Mouse (Mus musculus) heart, embryonic 16.5 days (tissue): ENCODE results near the gene Olfr90. TPM values are rescaled to one million over a fixed set of nuclear protein-coding genes. Genes with fewer than 3 reads are reported as not detected.

Experiments
- ATAC-seq: fragments of 200-750 bp; cut with Nextera tagmentation; replicated peaks from 2 replicates; pipeline ENCODE4 v1.8.0; 2017; ENCODE audit warnings: moderate number of reproducible peaks; ENCODE audit not compliant: insufficient read depth, low FRiP score; ENCODE audit errors: extremely low read depth
- H3K27ac ChIP-seq: fragments of 300-500 bp; sonication (generic); 2 replicates; pipeline ENCODE4 v1.5.1; 2014; ENCODE audit warnings: mild to moderate bottlenecking, low read length, control low read depth, moderate library complexity
- H3K27me3 ChIP-seq: fragments of 300-500 bp; sonication (generic); 2 replicates; pipeline ENCODE4 v1.6.1; 2014; ENCODE audit warnings: low read length, mixed read lengths; ENCODE audit not compliant: control insufficient read depth, insufficient read depth
- H3K36me3 ChIP-seq: fragments of 300-500 bp; sonication (generic); 2 replicates; pipeline ENCODE4 v1.6.1; 2014; ENCODE audit not compliant: control insufficient read depth, insufficient read depth
- H3K4me1 ChIP-seq: fragments of 300-500 bp; sonication (generic); 2 replicates; pipeline ENCODE4 v1.6.1; 2014; ENCODE audit warnings: low read length, mixed read lengths; ENCODE audit not compliant: control insufficient read depth, insufficient read depth
- H3K4me2 ChIP-seq: fragments of 300-500 bp; sonication (generic); 2 replicates; pipeline ENCODE4 v1.6.1; 2014; ENCODE audit warnings: low read depth, mild to moderate bottlenecking, control low read depth, low read length
- H3K4me3 ChIP-seq: fragments of 300-500 bp; sonication (generic); 2 replicates; pipeline ENCODE4 v1.5.1; 2014; ENCODE audit warnings: mild to moderate bottlenecking, control low read depth, low read length
- H3K9ac ChIP-seq: fragments of 300-500 bp; sonication (generic); 2 replicates; pipeline ENCODE4 v1.6.1; 2014; ENCODE audit warnings: low read length, control low read depth
- H3K9me3 ChIP-seq: fragments of 300-500 bp; sonication (generic); replicated peaks from 2 replicates; pipeline ENCODE4 v1.6.1; 2016; ENCODE audit warnings: low read length; ENCODE audit not compliant: control insufficient read depth
- WGBS: fragments of 180-500 bp; shearing (Covaris S2); extraction: QIAGEN DNeasy Blood & Tissue Kit; methylation state at CpG from one replicate; pipeline ENCODE4 v1.1.7; 2014; 5-methylcytosine and 5-hydroxymethylcytosine counted together
- polyA plus RNA-seq: library from polyadenylated mRNA; unstranded; fragments of >200 nt; fragmentation: Nextera tagmentation; extraction: Ambion mirVana; gene quantifications from 2 replicates; pipeline ENCODE4 v1.2.1, GENCODE M21; 2015

The Olfr90 gene
- polyA plus RNA-seq, 1 experiment from 2014 or later, result not detected

DNA sequence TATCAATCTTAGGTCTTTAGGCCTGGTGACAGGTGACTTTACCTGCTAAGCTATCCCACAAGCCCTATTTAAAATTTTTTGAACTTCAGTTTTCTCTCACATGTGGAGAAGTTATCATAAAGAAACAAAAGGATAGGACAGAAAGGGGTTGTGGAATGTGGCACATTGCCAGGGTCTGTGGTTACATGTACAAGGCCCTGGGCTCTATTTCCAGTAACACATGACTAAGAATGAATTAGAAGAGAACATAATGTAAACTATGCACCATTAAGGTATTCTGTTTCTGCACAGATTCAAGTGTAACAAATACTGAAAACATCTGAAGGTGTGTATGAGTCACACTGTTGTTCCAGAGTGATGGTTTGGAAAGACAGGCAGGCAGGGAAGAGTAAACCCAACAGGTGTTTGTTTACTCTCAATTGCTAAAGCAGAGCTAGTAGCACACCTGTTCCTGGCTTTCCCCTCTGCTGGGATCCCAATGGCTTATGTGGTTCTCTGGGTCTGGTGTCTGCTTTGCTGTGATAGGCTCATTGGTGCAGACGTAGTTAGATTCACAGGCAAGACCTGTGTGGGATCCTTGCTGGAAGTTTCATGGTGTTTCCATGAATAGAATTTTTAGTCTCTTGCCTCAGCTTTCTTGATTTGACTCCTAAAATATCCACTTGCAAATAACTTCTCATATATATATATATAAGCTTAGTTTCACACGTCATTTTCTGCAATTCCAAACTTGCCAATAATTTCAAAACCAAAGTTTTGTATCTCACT lies 49.0 kb downstream of the Olfr90 start:
- Histone ChIP-seq H3K4me2 (no peak overlapping the region), H3K4me1 (no peaks in the 10 kb centered on the region), H3K9me3 (no peaks in the 10 kb centered on the region), H3K27ac (no peak overlapping the region), H3K9ac (no peak overlapping the region), H3K27me3 (no peaks in the 10 kb centered on the region), H3K36me3 (no peaks in the 10 kb centered on the region), H3K4me3 (no peak overlapping the region)
- ATAC-seq, result no peak
- 62% methylated on average over 2 of the region's 2 CpGs for WGBS

Other genes starting within 250 kb of the Olfr90 start
- 0.13 TPM in 1 of 2 replicates, not detected in the other for gene Trim15, start 221.3 kb downstream of the Olfr90 start, polyA plus RNA-seq
- 5.8 and 6.1 TPM in 2 replicates for gene Trim10, start 218.9 kb downstream of the Olfr90 start, polyA plus RNA-seq
- 0.11 TPM in 1 of 2 replicates, not detected in the other for gene Trim40, start 198.4 kb downstream of the Olfr90 start, polyA plus RNA-seq
- gene Trim31, start 190.4 kb downstream of the Olfr90 start, polyA plus RNA-seq, result 0.13 TPM in 1 of 2 replicates, not detected in the other
- 0.22 and 0.40 TPM in 2 replicates for gene Rnf39, start 145.6 kb downstream of the Olfr90 start, polyA plus RNA-seq
- gene Ppp1r11, start 136.8 kb downstream of the Olfr90 start, polyA plus RNA-seq, result 81.2 and 81.4 TPM in 2 replicates
- gene Znrd1, start 129.9 kb downstream of the Olfr90 start, polyA plus RNA-seq, result 41.6 and 43.7 TPM in 2 replicates
- 7.8 and 9.3 TPM in 2 replicates for gene Znrd1as, start 129.9 kb downstream of the Olfr90 start, polyA plus RNA-seq
- gene 2410137M14Rik, start 107.3 kb downstream of the Olfr90 start, polyA plus RNA-seq, result not detected in 2 replicates
- 0.30 and 0.37 TPM in 2 replicates for gene H2-M5, start 99.0 kb downstream of the Olfr90 start, polyA plus RNA-seq
- gene Zfp57, start 87.3 kb downstream of the Olfr90 start, polyA plus RNA-seq, result 30.3 and 31.9 TPM in 2 replicates
- gene Mog, start 65.1 kb downstream of the Olfr90 start, polyA plus RNA-seq, result not detected in 2 replicates
- 3.7 and 4.1 TPM in 2 replicates for gene Gabbr1, start 42.5 kb downstream of the Olfr90 start, polyA plus RNA-seq
- not detected in 2 replicates for gene Olfr91, start 9.8 kb upstream of the Olfr90 start, polyA plus RNA-seq
- not detected in 2 replicates for gene Olfr92, start 31.6 kb upstream of the Olfr90 start, polyA plus RNA-seq
- not detected in 2 replicates for gene Olfr93, start 73.0 kb upstream of the Olfr90 start, polyA plus RNA-seq
- 2.8 and 5.6 TPM in 2 replicates for gene Ubd, start 105.4 kb upstream of the Olfr90 start, polyA plus RNA-seq
- not detected in 2 replicates for gene Olfr94, start 112.5 kb upstream of the Olfr90 start, polyA plus RNA-seq
- not detected in 2 replicates for gene Olfr95, start 124.6 kb upstream of the Olfr90 start, polyA plus RNA-seq
- not detected in 2 replicates for gene Olfr96, start 131.6 kb upstream of the Olfr90 start, polyA plus RNA-seq
- gene Olfr97, start 148.8 kb upstream of the Olfr90 start, polyA plus RNA-seq, result not detected in 2 replicates
- gene Olfr98, start 175.2 kb upstream of the Olfr90 start, polyA plus RNA-seq, result not detected in 2 replicates
- 2.9 TPM in 2 replicates for gene H2-M3, start 181.7 kb upstream of the Olfr90 start, polyA plus RNA-seq
- not detected in 2 replicates for gene Olfr99, start 195.0 kb upstream of the Olfr90 start, polyA plus RNA-seq
- not detected in 2 replicates for gene Olfr101, start 215.8 kb upstream of the Olfr90 start, polyA plus RNA-seq
- gene Olfr102, start 228.6 kb upstream of the Olfr90 start, polyA plus RNA-seq, result not detected in 2 replicates